Mouse (Mus musculus) urinary bladder, postnatal 14 days (tissue): ENCODE data around the gene Ube2j1.
"Not testable (repeated sequence)": the region's sequence is repeated elsewhere in the genome, so short reads cannot be mapped to it uniquely, and the experiment has no call there.

Experiments used
- DNase-seq: peaks from one replicate; pipeline ENCODE4 v3.0.0; 2021; ENCODE audit warnings: low spot score

The Ube2j1 gene

DNA sequence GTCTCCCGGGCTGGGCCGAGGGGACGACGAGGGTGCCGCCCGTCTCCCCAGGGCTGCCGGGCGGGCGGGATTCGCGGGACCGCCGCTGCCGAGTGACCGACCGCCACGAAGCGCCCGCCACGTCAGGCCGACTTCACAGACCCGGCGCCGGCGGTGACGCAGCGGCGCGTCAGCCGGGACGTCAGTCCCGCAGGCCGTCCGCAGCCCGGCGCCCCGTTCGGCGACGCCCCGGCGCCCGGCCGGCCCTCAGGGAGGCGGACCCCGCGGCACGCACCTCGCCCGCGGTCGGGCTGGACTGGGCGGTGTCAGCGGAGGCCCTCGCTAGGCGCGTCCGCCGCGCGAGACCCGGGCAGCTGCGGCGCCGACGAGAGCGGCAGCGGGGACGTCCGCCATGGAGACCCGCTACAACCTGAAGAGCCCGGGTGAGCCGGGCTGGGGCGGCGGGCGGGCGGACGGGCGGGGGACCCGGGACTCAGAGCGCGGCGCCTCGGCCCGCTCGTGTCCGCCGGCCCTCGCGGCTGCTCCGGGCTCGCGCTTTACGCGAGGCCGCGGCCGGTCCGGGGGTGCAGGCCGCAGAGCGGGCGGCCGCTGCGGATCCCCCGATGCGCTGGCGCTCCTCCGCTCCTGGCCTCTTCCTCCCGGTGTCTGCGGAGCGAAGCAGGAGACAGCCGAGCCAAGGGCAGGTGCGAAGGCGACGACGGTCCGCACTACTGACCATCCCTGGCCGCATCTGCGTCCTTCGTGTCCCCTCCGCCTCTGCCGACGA is at the start of gene Ube2j1:
Gene Ube2j1, plus strand, starts transcription at position 222 of the 766 bp plus-strand sequence.
- DNase-seq: peak; percentile 90

DNA sequence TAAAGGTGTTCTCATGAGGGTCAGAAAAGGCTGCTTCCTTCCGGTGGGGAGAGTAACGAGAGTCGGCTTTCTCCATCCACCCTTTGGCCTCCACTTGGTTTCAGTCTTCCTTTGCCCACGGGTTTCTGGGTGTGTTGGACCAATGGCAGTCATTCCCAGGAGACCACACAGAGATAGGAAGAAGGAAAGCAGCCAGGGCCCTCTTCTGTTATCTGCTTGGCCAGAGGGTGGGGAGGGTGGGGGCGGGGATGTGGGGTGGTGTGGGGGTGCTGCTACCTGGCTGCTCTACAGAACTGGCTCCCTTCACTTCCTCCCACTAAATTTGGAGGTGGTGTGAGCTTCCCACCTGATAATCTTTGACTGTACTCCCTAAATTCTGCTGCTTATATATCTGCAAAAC is 49.6 kb upstream of the Ube2j1 start:
- no peak for DNase-seq

DNA sequence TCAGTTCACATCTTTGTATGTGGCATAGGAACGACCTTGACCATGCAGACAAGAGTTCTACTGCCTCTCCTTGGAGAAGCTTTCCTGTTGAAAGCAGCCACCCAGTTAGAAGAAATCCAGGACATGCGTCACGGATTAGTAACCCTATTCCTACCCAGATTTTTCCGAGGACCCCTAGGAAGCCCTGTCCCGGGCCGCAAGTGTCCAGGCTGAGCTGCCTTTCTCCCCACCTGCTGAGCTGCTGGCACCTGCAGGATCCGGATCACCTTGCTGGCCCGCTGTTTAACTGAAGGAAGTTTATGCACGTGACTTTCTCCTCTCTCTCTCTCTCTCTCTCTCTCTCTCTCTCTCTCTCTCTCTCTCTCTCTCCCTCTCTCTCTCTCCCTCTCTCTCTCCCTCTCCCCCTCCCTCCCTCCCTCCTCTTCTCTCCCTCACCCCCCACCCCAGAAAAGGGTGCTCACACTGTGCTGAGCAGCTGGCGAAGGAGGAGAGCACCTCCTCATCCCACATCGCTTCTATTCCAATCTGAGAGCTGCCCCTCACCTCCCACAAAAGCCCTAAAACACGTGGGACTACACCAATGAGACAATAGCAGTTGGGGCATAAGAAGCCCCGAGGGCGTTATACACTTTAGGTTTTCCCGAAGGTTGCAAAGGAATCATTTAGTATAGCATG is 49.0 kb upstream of the Ube2j1 start:
- no peak for DNase-seq

DNA sequence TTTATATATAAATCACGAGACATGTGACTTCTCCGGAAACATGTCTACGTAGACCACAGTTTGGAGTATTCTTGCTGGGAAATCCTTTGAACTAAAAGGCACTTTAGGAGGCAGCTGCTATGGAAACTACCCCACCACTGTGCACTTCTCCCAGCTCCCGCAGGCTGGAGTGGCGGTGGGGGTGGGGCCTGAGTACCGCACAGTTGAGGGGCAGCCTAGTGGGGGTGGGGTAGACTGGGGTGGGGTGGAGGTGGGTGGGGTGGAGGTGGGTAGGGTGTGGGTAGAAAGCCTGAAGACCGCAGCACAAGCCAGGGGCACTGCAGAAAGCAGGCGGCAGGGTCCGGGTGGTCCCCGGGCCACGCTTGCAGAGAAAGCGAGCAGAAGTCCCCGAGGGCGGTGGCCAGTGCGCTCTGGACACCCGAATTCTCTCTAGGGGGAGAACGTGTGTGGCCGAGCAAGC is 48.5 kb upstream of the Ube2j1 start, which contains the start of gene Rragd:
Gene Rragd, plus strand, starts transcription at position 322 of the 460 bp plus-strand sequence.
- DNase-seq: no peak

DNA sequence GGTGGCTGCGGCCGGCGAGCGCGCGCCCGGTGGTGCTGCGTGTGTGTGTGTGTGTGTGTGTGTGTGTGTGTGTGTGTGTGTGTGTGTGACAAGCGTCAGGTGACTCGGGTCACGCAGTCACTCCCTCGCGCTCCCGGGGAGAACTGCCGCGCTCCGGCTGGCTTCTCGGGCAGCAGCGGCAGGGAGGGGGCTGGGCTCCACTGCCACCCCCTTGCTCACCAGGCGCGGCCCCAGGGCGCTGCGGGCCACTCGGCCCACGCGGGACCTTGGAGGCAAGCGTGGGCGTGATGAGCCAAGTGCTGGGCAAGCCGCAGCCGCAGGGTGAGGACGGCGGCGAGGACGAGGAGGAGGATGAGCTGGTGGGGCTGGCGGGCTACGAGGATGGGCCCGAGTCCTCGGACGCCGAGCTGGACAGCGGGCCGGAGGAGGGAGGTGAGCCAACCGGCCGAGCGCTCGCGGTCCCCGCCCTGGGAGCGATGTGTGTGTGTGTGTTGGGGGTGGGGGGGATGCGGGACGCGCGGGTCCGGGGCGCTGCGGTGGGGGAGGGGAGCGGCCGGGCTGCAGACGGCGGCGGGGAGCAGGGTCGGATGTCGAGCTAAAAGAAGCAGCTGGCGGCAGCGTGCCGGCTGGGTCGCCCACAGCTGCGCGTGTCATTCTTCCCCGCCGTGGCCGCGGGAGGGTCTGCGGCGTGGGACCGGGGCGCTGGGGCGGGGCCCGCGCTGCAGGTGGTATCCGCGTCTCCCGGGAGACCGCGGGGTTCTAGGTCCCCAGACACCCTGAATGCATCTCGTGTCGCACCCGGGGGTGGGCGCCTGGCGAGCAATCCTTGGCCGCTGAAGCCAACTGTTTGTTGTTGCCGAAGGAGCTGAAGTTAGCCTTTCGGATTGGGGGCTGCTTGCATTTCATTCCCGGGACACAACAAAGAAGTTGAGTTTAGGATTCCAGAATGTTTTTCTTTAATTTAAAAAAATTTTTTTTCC is 47.8 kb upstream of the Ube2j1 start:
- DNase-seq: peak; percentile 58

DNA sequence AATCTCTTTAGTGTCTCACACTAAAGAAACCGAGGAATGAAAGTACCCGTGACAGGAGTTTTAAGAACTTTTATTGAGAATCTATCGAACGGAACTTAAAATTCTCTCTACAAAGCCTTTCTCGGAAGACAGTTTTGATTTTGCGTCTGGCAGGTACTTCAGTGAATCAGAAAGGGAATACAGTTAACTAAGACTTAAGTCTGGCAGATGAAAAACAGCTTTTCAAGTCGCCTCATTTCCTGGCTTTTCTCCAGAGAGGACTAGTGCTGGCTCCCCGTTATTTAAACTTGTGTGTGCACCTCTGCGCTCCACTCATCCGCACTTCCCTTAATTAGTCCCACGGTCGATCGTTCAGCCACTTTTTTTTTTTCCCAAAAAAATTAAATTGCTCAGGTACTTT is 47.0 kb upstream of the Ube2j1 start:
- no peak for DNase-seq

DNA sequence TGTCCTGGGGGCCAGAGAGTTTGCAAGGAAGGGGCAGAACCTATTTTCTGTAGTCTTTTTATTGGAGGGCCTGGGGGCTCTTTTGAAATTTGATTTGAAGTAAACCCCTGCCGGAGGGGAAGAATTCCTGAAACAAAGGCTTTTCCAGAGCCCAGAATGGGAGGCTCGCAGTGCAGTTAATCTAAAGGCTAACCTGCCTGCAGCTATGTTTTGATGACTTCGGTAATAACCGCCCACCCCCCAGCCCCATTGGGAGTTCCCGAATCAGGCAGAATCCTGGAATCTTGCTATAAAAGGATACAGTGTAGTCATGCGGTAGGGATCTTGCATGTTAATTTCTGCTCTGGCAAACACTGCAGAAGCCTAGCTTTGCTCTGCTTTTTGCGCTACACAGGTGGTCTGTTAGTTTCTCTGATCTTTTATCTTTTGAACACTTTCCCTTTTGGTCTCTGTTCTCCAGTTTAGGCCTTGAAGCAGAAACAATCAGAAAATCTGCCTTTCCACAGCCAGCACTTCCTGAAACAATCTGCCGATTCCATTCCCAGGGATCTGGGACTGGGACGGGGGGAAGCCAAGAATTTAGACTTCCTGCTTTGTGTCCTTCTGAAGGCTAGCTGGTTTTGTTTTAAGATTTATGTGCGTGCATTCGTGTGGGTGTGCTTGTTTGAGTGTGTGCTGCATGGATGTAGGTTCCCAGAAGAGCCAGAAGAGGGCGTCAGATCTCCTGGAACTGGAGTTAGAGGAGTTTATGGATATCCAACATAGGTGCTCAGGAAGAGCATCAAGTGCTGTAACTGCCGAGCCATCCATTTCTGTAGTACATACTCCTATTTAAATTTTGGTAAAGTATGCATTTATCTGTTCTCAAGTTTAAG is 46.2 kb upstream of the Ube2j1 start:
- no peak for DNase-seq

DNA sequence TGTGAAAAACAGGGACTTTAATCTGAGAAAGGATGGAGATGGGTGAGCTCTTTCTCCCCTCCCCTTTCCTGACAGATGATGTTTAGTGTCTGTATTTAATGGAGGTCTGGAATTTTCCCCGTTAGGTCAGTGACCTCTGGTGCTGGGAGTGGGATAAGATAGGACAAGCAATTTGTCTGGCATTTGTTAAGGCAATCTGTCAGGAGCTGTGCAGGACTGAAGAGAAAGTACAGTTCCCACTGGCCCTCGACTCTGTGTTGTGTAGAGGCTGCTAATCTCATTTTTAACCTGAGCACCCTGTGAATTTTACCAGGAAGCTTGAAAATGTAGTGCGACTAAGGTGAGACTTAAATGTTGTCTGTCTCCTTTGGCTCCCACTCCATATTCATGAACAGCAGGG is 45.5 kb upstream of the Ube2j1 start:
- DNase-seq: no peak

DNA sequence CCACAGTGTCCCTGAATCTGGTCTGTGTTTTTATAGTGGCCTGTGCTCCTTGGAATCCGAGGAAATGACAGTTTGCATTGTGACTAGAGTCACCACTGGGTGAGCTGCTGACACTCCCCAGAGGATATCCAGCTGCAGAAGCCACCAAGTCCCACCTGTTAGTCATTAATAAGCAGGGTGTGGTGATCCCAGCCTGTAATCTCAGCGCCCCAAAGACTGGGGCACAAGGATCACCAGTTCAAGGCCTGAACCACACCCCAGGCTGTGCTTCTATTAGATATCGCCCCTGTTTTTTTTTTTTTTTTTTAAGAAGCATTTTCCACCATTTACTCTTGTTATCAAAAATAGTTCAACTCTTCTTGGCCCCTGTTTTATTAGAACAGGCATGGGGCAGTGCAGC is 44.2 kb upstream of the Ube2j1 start:
- DNase-seq: no peak

DNA sequence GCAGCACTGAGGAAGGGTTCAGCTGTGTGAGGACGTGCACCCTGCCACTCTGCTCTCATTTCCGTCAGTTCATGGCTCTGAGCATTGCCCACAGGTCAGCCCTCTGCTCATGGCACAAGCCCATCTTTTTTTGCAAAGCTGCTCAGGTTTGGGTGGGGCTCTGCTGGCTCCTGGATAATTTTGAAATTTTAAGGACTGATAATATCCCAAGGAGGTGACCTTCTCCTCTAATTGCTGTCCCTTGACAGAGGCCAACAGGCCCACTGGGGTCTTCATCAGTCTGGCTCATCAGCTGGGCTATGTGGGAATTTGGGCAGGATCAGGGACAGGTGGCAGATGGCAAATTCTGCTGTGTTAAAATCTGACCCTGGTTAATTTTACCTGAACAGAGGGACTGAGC is 41.9 kb upstream of the Ube2j1 start:
- DNase-seq: no peak

DNA sequence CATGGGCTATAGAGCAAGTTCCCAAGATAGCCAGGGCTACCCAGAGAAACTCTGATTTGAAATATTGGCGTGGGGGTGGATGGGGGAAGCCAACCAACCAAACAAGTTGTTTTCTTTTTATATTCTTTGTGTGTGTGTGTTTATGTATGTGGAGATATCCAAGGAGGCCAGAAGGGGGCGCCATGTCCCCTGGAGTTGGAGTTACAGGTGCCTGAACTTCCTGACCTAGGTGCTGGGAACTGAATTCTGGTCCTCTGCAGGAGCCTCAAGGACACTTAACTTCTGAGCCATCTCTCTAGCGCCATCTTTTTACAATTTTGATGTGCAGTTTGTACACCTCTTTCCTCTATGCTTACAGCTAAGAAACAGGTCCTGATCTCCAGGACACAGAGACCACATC is 37.0 kb upstream of the Ube2j1 start:
- no peak for DNase-seq

DNA sequence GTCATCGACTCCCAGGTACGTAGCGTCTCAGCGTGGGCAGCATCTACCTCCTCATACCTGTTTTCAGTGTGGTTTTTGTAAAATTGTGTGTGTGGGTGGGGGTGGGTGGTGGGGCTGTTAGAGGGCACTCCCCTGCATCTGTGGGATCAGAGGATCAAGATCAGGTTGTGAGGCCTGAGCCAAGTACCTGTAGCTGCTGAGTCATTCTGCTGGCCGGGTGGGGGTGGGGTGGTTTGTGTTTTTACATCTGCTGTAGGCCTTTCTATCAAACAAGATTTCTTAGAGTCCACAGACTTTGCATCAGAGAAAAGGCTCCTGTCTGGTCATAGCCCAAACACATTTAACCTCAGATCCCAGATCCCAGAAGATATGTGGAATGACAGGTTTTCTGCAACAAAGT is 35.1 kb upstream of the Ube2j1 start:
- no peak for DNase-seq

DNA sequence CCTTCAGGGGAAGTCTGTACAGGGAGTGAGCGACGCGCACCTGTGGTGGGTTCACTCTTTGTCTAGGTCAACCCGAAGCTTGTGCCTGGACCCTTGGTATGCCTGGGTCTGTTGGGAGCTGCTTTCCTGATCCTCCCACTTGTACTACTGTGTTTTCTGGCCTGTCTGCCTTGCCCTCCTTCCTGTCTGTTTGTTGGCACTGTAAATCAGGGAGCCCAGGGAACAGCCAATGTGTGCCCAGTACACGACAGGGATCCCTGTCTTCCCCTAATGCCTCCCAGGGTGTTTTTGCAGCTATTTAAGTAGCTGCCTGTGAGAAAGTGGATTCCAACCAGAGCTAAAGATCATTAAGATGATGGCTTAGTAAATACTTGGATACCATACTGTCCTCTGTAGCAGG is 33.6 kb upstream of the Ube2j1 start:
- no peak for DNase-seq

DNA sequence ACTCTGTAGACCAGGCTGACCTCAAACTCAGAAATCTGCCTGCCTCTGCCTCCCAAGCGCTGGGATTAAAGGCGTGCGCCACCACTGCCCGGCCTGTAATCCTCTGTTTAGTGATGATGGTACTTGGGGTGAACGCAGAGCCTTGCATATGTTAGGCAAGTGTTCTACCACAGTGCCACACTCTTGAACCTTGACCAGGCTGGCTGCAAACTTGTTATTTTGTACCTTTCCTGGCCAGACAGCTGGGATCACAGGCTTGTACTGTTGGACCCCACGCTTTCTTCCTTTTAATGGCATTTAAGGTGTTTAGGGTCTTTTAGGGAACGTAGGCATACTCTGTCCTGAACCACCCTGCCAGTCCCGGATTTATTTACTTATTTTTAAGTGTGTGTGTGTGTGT is 32.2 kb upstream of the Ube2j1 start:
- DNase-seq: no peak

DNA sequence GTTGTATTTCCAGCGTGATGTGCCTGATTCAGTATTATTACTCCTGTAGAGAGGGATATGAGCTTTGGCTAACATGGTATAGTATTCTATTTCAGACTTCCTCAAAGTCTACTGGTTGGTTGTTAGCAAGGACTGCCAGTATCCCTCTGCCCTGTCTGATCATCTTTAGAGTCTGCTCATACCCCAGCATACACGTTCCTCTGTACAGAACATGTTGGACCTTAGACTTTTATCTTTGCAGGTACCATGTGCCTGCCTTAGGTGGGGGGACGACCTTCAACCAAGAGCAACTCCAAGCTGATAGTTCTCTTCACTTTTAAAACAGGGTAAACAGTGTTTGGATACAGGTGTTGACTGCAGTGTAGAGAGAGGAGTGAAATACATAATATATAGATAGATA is 29.1 kb upstream of the Ube2j1 start:
- DNase-seq: no peak

DNA sequence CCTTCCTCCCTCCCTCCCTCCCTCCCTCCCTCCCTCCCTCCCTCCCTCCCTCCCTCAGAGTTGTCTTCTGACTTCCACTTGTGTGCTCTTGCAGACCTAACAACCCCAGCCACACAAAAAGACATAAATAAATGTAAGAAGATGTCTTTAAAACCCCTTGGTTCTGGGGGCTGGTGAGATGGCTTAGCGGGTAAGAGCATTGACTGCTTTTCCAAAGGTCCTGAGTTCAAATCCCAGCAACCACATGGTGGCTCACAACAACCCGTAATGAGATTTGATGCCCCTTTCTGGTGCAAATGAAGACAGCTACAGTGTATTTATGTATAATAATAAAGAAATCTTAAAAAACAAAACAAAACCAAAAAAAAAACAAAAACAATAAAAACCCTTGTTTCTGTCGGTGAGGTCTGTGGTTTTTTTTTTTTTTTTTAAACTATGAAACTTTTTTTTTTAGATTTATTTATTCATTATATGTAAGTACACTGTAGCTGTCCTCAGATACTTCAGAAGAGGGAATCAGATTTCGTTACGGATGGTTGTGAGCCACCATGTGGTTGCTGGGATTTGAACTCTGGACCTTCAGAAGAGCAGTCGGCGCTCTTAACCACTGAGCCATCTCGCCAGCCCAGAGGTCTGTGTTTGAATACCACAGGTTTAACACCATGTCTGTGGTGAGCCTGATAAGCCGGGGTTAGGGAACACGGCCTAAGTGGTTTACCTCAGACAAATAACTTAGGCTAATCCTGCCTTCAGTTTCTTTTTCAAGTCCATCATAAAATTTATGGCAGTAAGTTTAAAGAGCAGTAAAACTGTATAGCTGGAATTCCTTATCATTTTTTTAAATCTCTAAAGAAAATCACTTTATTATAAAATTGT is 25.4 kb upstream of the Ube2j1 start:
- DNase-seq: not testable (repeated sequence)

DNA sequence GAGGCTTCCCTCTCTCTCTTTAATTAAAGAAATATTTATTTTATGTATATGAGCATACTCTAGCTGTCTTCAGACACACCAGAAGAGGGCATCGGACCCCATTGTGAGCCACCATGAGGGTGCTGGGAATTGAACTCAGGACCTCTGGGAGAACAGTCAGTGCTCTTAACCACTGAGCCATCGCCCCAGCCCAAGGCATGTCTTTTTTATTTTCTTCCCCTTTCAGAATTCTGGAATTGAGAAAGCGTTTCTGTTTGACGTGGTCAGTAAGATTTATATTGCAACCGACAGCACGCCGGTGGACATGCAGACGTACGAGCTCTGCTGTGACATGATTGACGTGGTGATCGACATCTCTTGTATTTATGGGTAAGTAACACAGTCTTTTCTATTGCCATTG is 24.4 kb upstream of the Ube2j1 start:
- no peak for DNase-seq

DNA sequence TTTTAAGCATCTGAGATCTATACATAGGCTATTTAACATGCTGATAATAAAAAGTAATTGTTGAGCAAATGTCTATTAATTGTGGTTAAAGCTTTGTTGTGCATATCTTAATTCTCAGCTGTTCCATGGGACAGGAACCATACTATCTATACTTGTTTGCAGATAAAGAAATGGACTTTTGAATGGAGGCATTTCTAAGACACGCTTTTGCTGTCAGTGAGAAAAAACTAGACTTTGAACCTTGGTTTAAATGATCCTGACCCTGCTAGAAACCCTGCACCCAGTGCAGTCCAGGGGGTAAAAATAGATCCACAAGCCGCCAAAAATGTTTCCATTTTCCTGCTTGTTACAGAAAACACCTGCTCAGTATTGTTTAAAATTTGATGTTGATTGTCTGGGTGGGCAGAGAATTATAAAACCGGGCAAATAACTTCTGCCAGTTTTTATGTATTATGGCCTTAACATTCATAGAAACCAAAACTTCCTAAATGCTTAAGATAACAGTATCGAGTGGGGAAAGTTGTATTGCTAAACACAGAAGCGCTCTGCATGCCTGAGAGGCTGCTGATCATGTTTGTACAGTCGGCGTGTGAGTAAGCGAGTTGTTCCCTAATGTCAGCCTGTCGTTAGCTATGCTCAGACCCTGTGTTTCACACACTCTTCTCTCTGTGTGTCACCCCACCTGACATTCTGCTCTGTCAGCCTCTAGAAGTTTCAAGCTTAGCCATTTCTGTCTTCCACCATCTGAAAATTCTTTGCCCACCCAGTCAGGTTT is 23.6 kb upstream of the Ube2j1 start:
- DNase-seq: no peak

DNA sequence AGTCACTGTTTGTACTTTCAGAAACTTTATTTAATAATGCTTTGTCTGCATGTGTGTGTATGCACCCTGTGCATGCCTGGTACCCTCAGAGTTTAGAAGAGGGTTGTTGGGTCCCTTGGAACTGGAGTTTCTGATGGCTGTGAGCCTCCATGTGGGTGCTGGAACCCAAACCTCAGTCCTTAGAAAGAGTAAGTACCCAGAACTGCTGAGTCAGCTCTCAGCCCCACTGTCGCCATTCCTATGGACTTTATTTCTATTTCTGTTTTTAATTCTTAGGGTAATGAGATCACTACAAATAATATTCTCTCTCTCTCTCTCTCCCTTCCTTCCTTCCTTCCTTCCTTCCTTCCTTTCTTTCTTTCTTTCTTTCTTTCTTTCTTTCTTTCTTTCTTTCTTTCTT is 21.1 kb upstream of the Ube2j1 start:
- no peak for DNase-seq

DNA sequence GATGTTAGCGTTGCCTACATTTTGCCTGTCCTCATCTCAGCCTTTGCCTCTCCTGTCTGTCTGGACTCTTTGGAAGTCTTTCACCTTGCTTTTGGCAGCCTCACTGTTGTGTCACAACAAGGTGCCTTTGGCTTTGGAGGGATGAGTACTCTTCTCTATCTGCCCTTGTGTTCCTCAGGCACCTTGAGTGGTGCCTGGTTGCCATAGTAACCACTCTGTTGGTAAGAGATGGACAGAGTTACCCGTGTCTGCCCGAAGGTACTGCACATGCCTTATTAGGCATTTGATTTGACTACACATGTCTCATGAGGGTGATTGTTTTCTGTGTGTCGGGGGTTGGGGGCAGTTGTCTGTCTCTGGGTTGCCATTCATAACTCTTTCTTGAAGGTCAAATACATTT is 18.7 kb upstream of the Ube2j1 start:
- DNase-seq: no peak
